Mouse (Mus musculus) midbrain, postnatal 0 days (tissue): Measurements from ENCODE around the gene Apoa2. TPM values are rescaled to one million over a fixed set of nuclear protein-coding genes. Genes with fewer than 3 reads are reported as not detected.

Source experiments
- ATAC-seq: fragments of 200-750 bp; cut with Nextera tagmentation; 2 replicates; pipeline ENCODE4 v1.8.0; 2017; ENCODE audit warnings: moderate number of reproducible peaks, mild to moderate bottlenecking, moderate TSS enrichment, moderate library complexity; ENCODE audit not compliant: low FRiP score
- DNase-seq: peaks from one replicate; pipeline ENCODE4 v3.0.0-alpha.2; 2015; ENCODE audit warnings: low spot score
- H3K27ac ChIP-seq: fragments of 300-500 bp; sonication (generic); 2 replicates; pipeline ENCODE4 v1.5.1; 2014; ENCODE audit warnings: low read depth, mild to moderate bottlenecking, low read length, mixed read lengths
- H3K27me3 ChIP-seq: fragments of 300-500 bp; sonication (generic); 2 replicates; pipeline ENCODE4 v1.6.1; 2014; ENCODE audit warnings: low read length, control low read depth, mixed read lengths; ENCODE audit not compliant: insufficient read depth
- H3K36me3 ChIP-seq: fragments of 300-500 bp; sonication (generic); 2 replicates; pipeline ENCODE4 v1.6.1; 2014; ENCODE audit warnings: low read length, control low read depth, mixed read lengths; ENCODE audit not compliant: insufficient read depth
- H3K4me1 ChIP-seq: fragments of 300-500 bp; sonication (generic); 2 replicates; pipeline ENCODE4 v1.6.1; 2014; ENCODE audit warnings: mild to moderate bottlenecking, control low read depth, antibody characterized with exemption, low read length, mixed read lengths; ENCODE audit not compliant: insufficient read depth
- H3K4me2 ChIP-seq: fragments of 300-500 bp; sonication (generic); 2 replicates; pipeline ENCODE4 v1.6.1; 2014; ENCODE audit warnings: low read depth, mild to moderate bottlenecking, low read length, mixed read lengths; ENCODE audit not compliant: poor library complexity, severe bottlenecking
- H3K4me3 ChIP-seq: fragments of 300-500 bp; sonication (generic); 2 replicates; pipeline ENCODE4 v1.5.1; 2014; ENCODE audit warnings: low read depth, mild to moderate bottlenecking, low read length, moderate library complexity
- H3K9ac ChIP-seq: fragments of 300-500 bp; sonication (generic); replicated peaks from 2 replicates; pipeline ENCODE4 v1.6.1; 2014; ENCODE audit warnings: mild to moderate bottlenecking, low read length, moderate library complexity, mixed read lengths; ENCODE audit not compliant: poor library complexity, severe bottlenecking
- H3K9me3 ChIP-seq: fragments of 300-500 bp; sonication (generic); 2 replicates; pipeline ENCODE4 v1.6.1; 2016; ENCODE audit warnings: low read length, control low read depth
- CTCF ChIP-seq: IDR thresholded peaks from 2 replicates; pipeline ENCODE4 v1.5.1; 2016; ENCODE audit warnings: antibody characterized with exemption, mild to moderate bottlenecking
- WGBS: fragments of 180-500 bp; shearing (Covaris S2); extraction: QIAGEN DNeasy Blood & Tissue Kit; methylation state at CpG from one replicate; pipeline ENCODE4 v1.1.7; 2014; 5-methylcytosine and 5-hydroxymethylcytosine counted together
- polyA plus RNA-seq: library from polyadenylated mRNA; unstranded; fragments of >200 nt; fragmentation: Nextera tagmentation; extraction: Ambion mirVana; gene quantifications from 2 replicates; pipeline ENCODE4 v1.2.1, GENCODE M21; 2015
- total RNA-seq: library from RNA; depleted of rRNA; stranded (reverse); fragments of >200 nt; gene quantifications from 2 replicates; pipeline ENCODE4 v1.2.3, GENCODE M21; 2014

Apoa2 gene
- total and polyA plus RNA-seq, 2 experiments from 2014 or later = 3.7 to 5.2 TPM

DNA sequence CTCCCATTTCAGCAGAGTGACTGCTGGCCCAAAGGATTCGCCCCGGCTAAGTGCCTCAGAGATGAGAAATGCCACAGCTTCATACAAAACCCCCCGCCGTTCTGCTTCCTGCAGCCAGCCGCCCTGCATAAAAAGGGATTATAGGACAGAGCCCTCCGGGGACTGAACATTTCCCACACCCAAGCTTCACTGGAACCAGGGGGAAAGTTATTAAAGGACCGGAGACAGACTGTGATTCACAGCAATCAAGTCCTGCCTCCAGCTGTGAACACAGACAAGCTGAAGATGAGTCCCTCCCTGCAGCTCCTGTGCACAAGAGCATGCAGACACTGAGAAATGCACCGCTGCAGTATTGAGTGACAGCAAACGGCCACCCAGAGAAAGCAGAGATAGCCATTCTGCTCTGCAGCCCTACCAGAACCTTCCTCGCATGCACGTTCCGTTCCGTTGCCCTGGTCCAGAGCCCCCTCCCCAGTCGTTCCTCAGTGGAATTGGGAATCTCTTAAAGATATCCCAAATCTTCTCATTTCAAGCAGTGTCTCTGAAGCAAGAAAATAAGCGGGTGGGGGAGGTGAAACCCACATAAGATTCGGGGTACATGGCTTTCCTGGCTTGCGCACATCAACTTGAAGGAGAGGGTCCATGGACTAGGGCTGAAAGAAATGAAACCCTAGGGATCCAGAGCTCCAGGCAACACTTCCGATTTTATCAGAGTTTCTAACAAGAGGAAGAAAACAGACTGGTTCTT is 31.6 kb upstream of the Apoa2 start:
- peak overlapping the region; percentile 57 for H3K4me2 ChIP-seq
- H3K36me3 ChIP-seq = no peaks in the 10 kb centered on the region
- ATAC-seq = peak; percentile 29; the same call in 1 of the 2 replicates
- peak; percentile 46 for DNase-seq
- H3K9ac ChIP-seq = peak overlapping the region; percentile 44
- no peaks in the 10 kb centered on the region for H3K9me3 ChIP-seq
- H3K4me3 ChIP-seq = peak overlapping the region; percentile 30
- 3% methylated on average over 18 of the region's 18 CpGs for WGBS
- peaks cover 8% of the 10 kb centered on the region; the same call in 1 of the 2 replicates for H3K4me1 ChIP-seq
- no peaks in the 10 kb centered on the region for H3K27me3 ChIP-seq
- 0 out of 2 replicates have a peak overlapping the region, but pooled peaks have one; percentile 26 for H3K27ac ChIP-seq
- TF ChIP-seq CTCF = no peak

DNA sequence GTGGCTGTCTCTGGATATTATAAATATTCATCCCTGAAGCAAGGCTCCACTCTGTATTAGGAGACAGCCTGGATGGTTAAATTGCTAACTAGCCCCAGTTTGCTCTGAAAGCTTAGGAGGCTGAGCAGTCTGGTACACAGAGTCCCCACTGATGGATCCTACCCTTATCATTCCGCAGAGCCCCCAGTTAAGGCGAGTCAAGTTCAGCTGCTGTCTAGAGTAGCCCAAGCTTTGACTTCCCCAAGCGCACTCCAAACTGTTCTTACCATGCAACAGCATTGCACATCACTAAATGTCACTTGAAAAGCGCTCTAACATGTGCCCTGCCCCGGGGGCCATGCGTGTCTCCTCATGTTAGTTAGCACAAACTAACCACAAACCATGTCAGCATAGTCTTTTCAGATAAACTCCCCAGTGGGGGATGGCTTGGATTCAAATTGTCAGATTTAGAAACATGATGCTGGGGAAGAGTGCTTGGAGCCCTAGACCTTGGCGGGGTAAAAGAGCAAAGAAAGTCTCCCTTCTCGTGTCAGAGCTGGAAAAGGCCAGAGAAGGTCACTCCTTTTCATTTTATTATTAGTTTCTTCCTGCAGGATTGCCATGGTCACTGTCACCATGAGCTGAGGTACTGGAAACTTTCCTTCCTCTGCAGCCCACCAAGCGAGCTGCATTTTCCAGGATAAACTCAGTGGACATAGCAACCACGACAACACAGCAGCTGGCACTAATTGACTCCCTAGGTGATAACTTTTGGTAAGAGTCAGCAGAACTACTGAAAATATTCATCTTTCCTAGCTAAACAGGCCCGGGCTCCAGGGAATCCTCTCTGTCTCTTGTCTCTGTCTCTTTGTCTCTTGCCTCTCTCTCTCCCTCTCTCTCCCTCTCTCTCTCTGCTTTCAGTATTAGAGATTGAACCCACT is 30.7 kb upstream of the Apoa2 start:
- no peaks in the 10 kb centered on the region for H3K9me3 ChIP-seq
- peak overlapping the region; percentile 90 for H3K4me2 ChIP-seq
- H3K4me3 ChIP-seq = peak overlapping the region; percentile 30; the same call in 1 of the 2 replicates
- ATAC-seq = no peak
- peaks cover 8% of the 10 kb centered on the region; the same call in 1 of the 2 replicates for H3K4me1 ChIP-seq
- no peak overlapping the region for H3K9ac ChIP-seq
- H3K27me3 ChIP-seq = no peaks in the 10 kb centered on the region
- TF ChIP-seq CTCF = no peak
- WGBS = 28% methylated on average over 11 of the region's 11 CpGs
- H3K36me3 ChIP-seq = no peaks in the 10 kb centered on the region
- no peak for DNase-seq
- no peak overlapping the region for H3K27ac ChIP-seq

DNA sequence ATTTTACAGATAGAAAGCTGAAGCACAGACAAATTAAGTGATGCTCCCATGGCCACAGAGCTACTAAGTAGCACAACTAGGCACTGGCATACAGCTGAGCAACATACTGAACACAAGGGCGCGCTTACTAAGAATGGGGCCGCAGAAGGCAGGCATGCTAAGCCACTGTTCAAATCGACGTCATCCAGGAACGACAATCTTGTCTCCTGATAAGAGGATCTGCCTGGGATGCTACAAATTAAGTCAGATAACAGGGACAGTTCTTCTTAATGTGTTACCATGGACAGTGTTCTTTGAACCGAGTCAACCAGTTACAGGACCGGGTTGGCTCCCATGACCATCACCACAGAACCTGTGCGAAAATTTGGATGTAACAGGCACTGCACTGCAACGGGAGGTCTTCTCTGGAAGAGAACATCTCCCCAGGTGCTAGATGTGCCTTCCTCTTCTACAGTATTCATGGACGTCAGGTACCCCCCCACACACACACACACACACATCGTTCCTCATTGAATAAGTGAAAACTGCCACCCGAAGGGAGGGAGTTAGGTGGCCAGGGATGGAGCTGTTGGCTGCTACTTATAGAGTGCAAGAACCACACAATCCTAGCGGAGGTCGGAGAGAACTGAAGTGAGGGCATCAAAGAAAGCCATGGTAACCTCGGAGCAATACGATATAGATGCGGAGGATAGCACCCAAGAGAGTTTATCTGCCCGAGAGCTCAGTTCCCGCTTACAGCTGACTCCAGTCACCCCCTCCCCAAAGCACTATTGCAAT is 29.6 kb upstream of the Apoa2 start:
- WGBS = 8% methylated on average over 20 of the region's 20 CpGs
- ATAC-seq = no peak
- H3K9ac ChIP-seq = peak overlapping the region; percentile 50
- no peak overlapping the region for H3K27ac ChIP-seq
- no peak; the same call in 1 of the 2 replicates for TF ChIP-seq CTCF
- H3K27me3 ChIP-seq = no peaks in the 10 kb centered on the region
- H3K36me3 ChIP-seq = no peaks in the 10 kb centered on the region
- H3K4me3 ChIP-seq = peak overlapping the region; percentile 56
- peaks cover 8% of the 10 kb centered on the region; the same call in 1 of the 2 replicates for H3K4me1 ChIP-seq
- H3K9me3 ChIP-seq = no peaks in the 10 kb centered on the region
- peak overlapping the region; percentile 90 for H3K4me2 ChIP-seq
- no peak for DNase-seq

DNA sequence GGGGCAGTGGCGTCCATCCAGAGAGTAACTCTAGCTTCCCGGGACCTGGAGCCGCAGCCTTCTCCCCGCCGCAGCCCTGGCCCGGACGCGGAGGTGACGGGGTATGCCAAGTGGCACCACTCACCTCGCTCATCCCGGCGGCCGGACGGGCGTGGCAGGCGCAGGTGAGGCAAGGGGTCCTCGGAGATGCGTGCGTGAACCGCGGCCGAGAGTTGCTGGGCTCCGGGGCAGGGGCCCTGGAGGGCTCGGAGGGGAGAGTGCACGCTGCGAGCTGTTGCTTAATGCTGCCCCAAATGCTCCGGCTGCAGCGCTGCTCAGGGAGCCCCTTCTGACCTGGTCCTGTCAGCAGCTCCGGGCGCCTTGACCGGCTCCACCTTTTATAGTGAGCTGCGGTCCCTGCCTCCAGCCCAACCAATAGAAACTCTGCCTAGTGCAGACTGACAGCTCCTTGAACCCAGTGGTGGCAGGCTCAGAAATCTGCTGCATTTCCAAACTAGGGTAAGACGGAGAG is 28.9 kb upstream of the Apoa2 start, which contains the start of gene Pcp4l1:
Gene Pcp4l1 (minus strand): TSS at position 382 of the 511 bp plus-strand sequence.
- peak; percentile 83 for ATAC-seq
- Histone ChIP-seq H3K36me3 (no peaks in the 10 kb centered on the region), H3K27me3 (no peaks in the 10 kb centered on the region)

DNA sequence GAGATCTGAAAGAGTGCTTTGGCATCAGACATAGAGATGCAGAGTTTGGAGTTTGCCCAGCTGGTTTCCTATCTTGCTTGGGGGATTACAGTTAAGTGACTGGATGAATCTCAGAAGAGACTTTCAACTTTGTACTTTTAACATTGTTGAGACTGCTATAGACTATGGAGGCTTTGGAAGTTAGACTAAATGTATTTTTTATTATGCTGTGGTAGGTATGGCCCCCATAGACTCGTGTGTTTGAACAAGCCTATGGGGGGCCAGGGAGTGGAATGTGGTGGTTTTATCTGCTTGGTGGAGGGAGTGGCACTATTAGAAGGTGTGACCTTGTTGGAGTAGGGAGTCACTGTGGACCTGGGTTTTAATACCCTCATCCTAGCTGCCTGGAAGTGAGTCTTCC is 25.3 kb upstream of the Apoa2 start:
- Histone ChIP-seq H3K4me2 (no peak overlapping the region), H3K27ac (no peak overlapping the region), H3K9me3 (no peaks in the 10 kb centered on the region), H3K4me3 (no peak overlapping the region), H3K9ac (no peak overlapping the region), H3K4me1 (no peaks in the 10 kb centered on the region), H3K27me3 (no peaks in the 10 kb centered on the region), H3K36me3 (no peaks in the 10 kb centered on the region)
- ATAC-seq (no peak), DNase-seq (no peak)
- no peak for TF ChIP-seq CTCF
- WGBS = 64% methylated on average over 1 of the region's 1 CpGs

More for the DNA sequence above, 28.9 kb upstream of the Apoa2 start, which contains the start of gene Pcp4l1:
- peak; percentile 80 for DNase-seq
- TF ChIP-seq CTCF = no peak
- peaks cover 8% of the 10 kb centered on the region; the same call in 1 of the 2 replicates for H3K4me1 ChIP-seq
- H3K4me3 ChIP-seq = peak within 1 kb of the TSS; percentile 56
- under 1% methylated on average over 33 of the region's 33 CpGs for WGBS
- H3K27ac ChIP-seq = no peak within 1 kb of the TSS
- H3K4me2 ChIP-seq = peak within 1 kb of the TSS; percentile 90
- H3K9ac ChIP-seq = peak within 1 kb of the TSS; percentile 50
- no peaks in the 10 kb centered on the region for H3K9me3 ChIP-seq
